Mouse (Mus musculus): ENCODE measurements at regions not wholly inside any gene's neighbourhood (a gene's known extent, or its start where the extent isn't known, plus 50 kb on each side); places are given as distances from the start of the nearest gene placed in this dataset.

- no peak overlapping the region for H3K4me2 ChIP-seq
- DNase-seq (ENCODE audit: low spot score, missing footprints) (no peak), ATAC-seq (ENCODE audit: low FRiP score) (no peak)
- no peaks in the 10 kb centered on the region for H3K36me3 ChIP-seq (ENCODE audit: control insufficient read depth, insufficient read depth, low read length)
- WGBS: 76% methylated on average over 1 of the region's 1 CpGs
- no peak overlapping the region for H3K9ac ChIP-seq (ENCODE audit: low read length)
- H3K27me3 ChIP-seq (ENCODE audit: control insufficient read depth, insufficient read depth, low read length): no peaks in the 10 kb centered on the region
- H3K4me3 ChIP-seq (ENCODE audit: low read depth, low read length): no peak overlapping the region
- H3K4me1 ChIP-seq (ENCODE audit: control insufficient read depth, insufficient read depth, low read length): no peaks in the 10 kb centered on the region
- H3K27ac ChIP-seq (ENCODE audit: low read depth, low read length): no peak overlapping the region
- H3K9me3 ChIP-seq (ENCODE audit: control insufficient read depth, low read length): no peaks in the 10 kb centered on the region
These were observed 310.9 kb upstream of the Ccnh start for GRCm38 (mm10) chr13:84878178-84878849.

- Histone ChIP-seq H3K9me3 (ENCODE audit: control insufficient read depth, low read length) (no peaks in the 10 kb centered on the region), H3K4me3 (ENCODE audit: low read depth, low read length) (no peak overlapping the region), H3K9ac (ENCODE audit: low read length) (no peak overlapping the region), H3K4me2 (no peak overlapping the region), H3K36me3 (ENCODE audit: control insufficient read depth, insufficient read depth, low read length) (no peaks in the 10 kb centered on the region), H3K4me1 (ENCODE audit: control insufficient read depth, insufficient read depth, low read length) (no peaks in the 10 kb centered on the region), H3K27me3 (ENCODE audit: control insufficient read depth, insufficient read depth, low read length) (no peaks in the 10 kb centered on the region), H3K27ac (ENCODE audit: low read depth, low read length) (no peak overlapping the region)
- WGBS: 77% methylated on average over 6 of the region's 6 CpGs
- DNase-seq (ENCODE audit: low spot score, missing footprints) (no peak), ATAC-seq (ENCODE audit: low FRiP score) (peak; percentile 94)
These were observed 283.7 kb upstream of the Ccnh start for GRCm38 (mm10) chr13:84905347-84905981.

GRCm38 (mm10) chr13:84905994-84906393 lies 283.2 kb upstream of the Ccnh start:
- DNase-seq (ENCODE audit: low spot score, missing footprints) (no peak), ATAC-seq (ENCODE audit: low FRiP score) (peak; percentile 86)
- Histone ChIP-seq H3K4me2 (no peak overlapping the region), H3K36me3 (ENCODE audit: control insufficient read depth, insufficient read depth, low read length) (no peaks in the 10 kb centered on the region), H3K4me3 (ENCODE audit: low read depth, low read length) (no peak overlapping the region), H3K4me1 (ENCODE audit: control insufficient read depth, insufficient read depth, low read length) (no peaks in the 10 kb centered on the region), H3K27me3 (ENCODE audit: control insufficient read depth, insufficient read depth, low read length) (no peaks in the 10 kb centered on the region), H3K9ac (ENCODE audit: low read length) (no peak overlapping the region), H3K9me3 (ENCODE audit: control insufficient read depth, low read length) (no peaks in the 10 kb centered on the region), H3K27ac (ENCODE audit: low read depth, low read length) (no peak overlapping the region)
- WGBS: 67% methylated on average over 3 of the region's 3 CpGs

- no peaks in the 10 kb centered on the region for H3K9me3 ChIP-seq (ENCODE audit: control insufficient read depth, low read length)
- WGBS: 76% methylated on average over 1 of the region's 1 CpGs
- H3K9ac ChIP-seq (ENCODE audit: low read length): no peak overlapping the region
- no peak overlapping the region for H3K27ac ChIP-seq (ENCODE audit: low read depth, low read length)
- no peak overlapping the region for H3K4me2 ChIP-seq
- ATAC-seq (ENCODE audit: low FRiP score): no peak
- no peaks in the 10 kb centered on the region for H3K36me3 ChIP-seq (ENCODE audit: control insufficient read depth, insufficient read depth, low read length)
- H3K4me1 ChIP-seq (ENCODE audit: control insufficient read depth, insufficient read depth, low read length): no peaks in the 10 kb centered on the region
- no peak overlapping the region for H3K4me3 ChIP-seq (ENCODE audit: low read depth, low read length)
- no peak for DNase-seq (ENCODE audit: low spot score, missing footprints)
- H3K27me3 ChIP-seq (ENCODE audit: control insufficient read depth, insufficient read depth, low read length): no peaks in the 10 kb centered on the region
These were observed 257.9 kb upstream of the Ccnh start for GRCm38 (mm10) chr13:84931271-84931670.

- H3K9me3 ChIP-seq (ENCODE audit: control insufficient read depth, low read length): no peaks in the 10 kb centered on the region
- DNase-seq (ENCODE audit: low spot score, missing footprints) (no peak), ATAC-seq (ENCODE audit: low FRiP score) (no peak)
- H3K9ac ChIP-seq (ENCODE audit: low read length): no peak overlapping the region
- no peak overlapping the region for H3K4me2 ChIP-seq
- H3K27ac ChIP-seq (ENCODE audit: low read depth, low read length): no peak overlapping the region
- H3K4me3 ChIP-seq (ENCODE audit: low read depth, low read length): no peak overlapping the region
- no peaks in the 10 kb centered on the region for H3K36me3 ChIP-seq (ENCODE audit: control insufficient read depth, insufficient read depth, low read length)
- no peaks in the 10 kb centered on the region for H3K4me1 ChIP-seq (ENCODE audit: control insufficient read depth, insufficient read depth, low read length)
- H3K27me3 ChIP-seq (ENCODE audit: control insufficient read depth, insufficient read depth, low read length): no peaks in the 10 kb centered on the region
- WGBS: 86% methylated on average over 1 of the region's 1 CpGs
These were observed 253.6 kb upstream of the Ccnh start for GRCm38 (mm10) chr13:84935610-84936009.

- no peak overlapping the region for H3K9ac ChIP-seq (ENCODE audit: low read length)
- no peak overlapping the region for H3K4me3 ChIP-seq (ENCODE audit: low read depth, low read length)
- H3K9me3 ChIP-seq (ENCODE audit: control insufficient read depth, low read length): no peaks in the 10 kb centered on the region
- H3K27me3 ChIP-seq (ENCODE audit: control insufficient read depth, insufficient read depth, low read length): no peaks in the 10 kb centered on the region
- DNase-seq (ENCODE audit: low spot score, missing footprints) (no peak), ATAC-seq (ENCODE audit: low FRiP score) (no peak)
- no peak overlapping the region for H3K27ac ChIP-seq (ENCODE audit: low read depth, low read length)
- no peaks in the 10 kb centered on the region for H3K36me3 ChIP-seq (ENCODE audit: control insufficient read depth, insufficient read depth, low read length)
- 87% methylated on average over 7 of the region's 7 CpGs for WGBS
- H3K4me2 ChIP-seq: no peak overlapping the region
- H3K4me1 ChIP-seq (ENCODE audit: control insufficient read depth, insufficient read depth, low read length): no peaks in the 10 kb centered on the region
These were observed 249.5 kb upstream of the Ccnh start for GRCm38 (mm10) chr13:84939695-84940094.

GRCm38 (mm10) chr13:84940936-84941335 lies 248.3 kb upstream of the Ccnh start:
- WGBS: 90% methylated on average over 1 of the region's 1 CpGs
- Histone ChIP-seq H3K4me3 (ENCODE audit: low read depth, low read length) (no peak overlapping the region), H3K4me1 (ENCODE audit: control insufficient read depth, insufficient read depth, low read length) (no peaks in the 10 kb centered on the region), H3K27me3 (ENCODE audit: control insufficient read depth, insufficient read depth, low read length) (no peaks in the 10 kb centered on the region), H3K27ac (ENCODE audit: low read depth, low read length) (no peak overlapping the region), H3K9ac (ENCODE audit: low read length) (no peak overlapping the region), H3K9me3 (ENCODE audit: control insufficient read depth, low read length) (no peaks in the 10 kb centered on the region), H3K36me3 (ENCODE audit: control insufficient read depth, insufficient read depth, low read length) (no peaks in the 10 kb centered on the region), H3K4me2 (no peak overlapping the region)
- no peak for DNase-seq (ENCODE audit: low spot score, missing footprints)
- no peak for ATAC-seq (ENCODE audit: low FRiP score)

GRCm38 (mm10) chr13:84950873-84951272 lies 238.3 kb upstream of the Ccnh start:
- 67% methylated on average over 1 of the region's 1 CpGs for WGBS
- no peaks in the 10 kb centered on the region for H3K9me3 ChIP-seq (ENCODE audit: control insufficient read depth, low read length)
- no peaks in the 10 kb centered on the region for H3K36me3 ChIP-seq (ENCODE audit: control insufficient read depth, insufficient read depth, low read length)
- no peaks in the 10 kb centered on the region for H3K4me1 ChIP-seq (ENCODE audit: control insufficient read depth, insufficient read depth, low read length)
- ATAC-seq (ENCODE audit: low FRiP score) (0 out of 2 replicates have a peak, but pooled peaks have one; percentile 50), DNase-seq (ENCODE audit: low spot score, missing footprints) (no peak)
- no peak overlapping the region for H3K9ac ChIP-seq (ENCODE audit: low read length)
- H3K27me3 ChIP-seq (ENCODE audit: control insufficient read depth, insufficient read depth, low read length): no peaks in the 10 kb centered on the region
- H3K4me2 ChIP-seq: no peak overlapping the region
- H3K4me3 ChIP-seq (ENCODE audit: low read depth, low read length): no peak overlapping the region
- H3K27ac ChIP-seq (ENCODE audit: low read depth, low read length): no peak overlapping the region

GRCm38 (mm10) chr13:84953161-84953560 lies 236.0 kb upstream of the Ccnh start:
- Histone ChIP-seq H3K9ac (ENCODE audit: low read length) (no peak overlapping the region), H3K4me1 (ENCODE audit: control insufficient read depth, insufficient read depth, low read length) (no peaks in the 10 kb centered on the region), H3K36me3 (ENCODE audit: control insufficient read depth, insufficient read depth, low read length) (no peaks in the 10 kb centered on the region), H3K4me2 (no peak overlapping the region), H3K27ac (ENCODE audit: low read depth, low read length) (no peak overlapping the region), H3K27me3 (ENCODE audit: control insufficient read depth, insufficient read depth, low read length) (no peaks in the 10 kb centered on the region), H3K4me3 (ENCODE audit: low read depth, low read length) (no peak overlapping the region), H3K9me3 (ENCODE audit: control insufficient read depth, low read length) (no peaks in the 10 kb centered on the region)
- ATAC-seq (ENCODE audit: low FRiP score) (no peak), DNase-seq (ENCODE audit: low spot score, missing footprints) (no peak)
- WGBS: 88% methylated on average over 2 of the region's 2 CpGs
